Mouse (Mus musculus): Measurements from ENCODE around the gene Nfkbil1. TPM values are rescaled to one million over a fixed set of nuclear protein-coding genes. Genes with fewer than 3 reads are reported as not detected.
A peak's percentile ranks its signal among the peaks of the same experiment; 100 is the strongest.

The Nfkbil1 gene
- polyA plus RNA-seq, 1 experiment: 15.5 TPM

DNA sequence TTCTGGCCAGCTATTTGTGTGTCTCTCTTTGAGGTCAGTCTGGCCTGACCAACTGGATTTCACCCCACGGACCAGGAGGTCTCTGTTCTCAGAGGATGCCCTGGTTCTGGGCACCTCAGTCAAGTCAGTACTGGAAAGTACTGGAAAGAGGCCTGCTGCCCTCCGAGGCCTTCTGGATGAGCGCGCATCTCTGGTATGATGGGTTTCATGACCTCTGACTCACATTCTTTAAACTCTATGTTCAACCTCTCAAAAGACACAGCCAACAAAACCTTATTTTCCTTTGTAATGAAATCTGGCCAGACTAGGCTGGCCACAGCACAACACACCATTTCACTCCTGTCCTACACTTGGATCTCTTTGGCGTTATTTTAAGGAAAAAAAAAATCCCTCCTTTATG is 10.1 kb downstream of the Nfkbil1 start:
- no peak overlapping the region for H3K27ac ChIP-seq (ENCODE audit: insufficient read depth, low read depth, low read length)
- no peak overlapping the region for H3K4me3 ChIP-seq (ENCODE audit: insufficient read depth, low read length)
- peaks cover 35% of the 10 kb centered on the region for H3K4me1 ChIP-seq (ENCODE audit: control insufficient read depth, insufficient read depth, low read length)
- no peak for TF ChIP-seq POLR2A (IDR thresholded peaks at IDR 0.05; ENCODE audit: borderline replicate concordance, low read depth, low read length)

DNA sequence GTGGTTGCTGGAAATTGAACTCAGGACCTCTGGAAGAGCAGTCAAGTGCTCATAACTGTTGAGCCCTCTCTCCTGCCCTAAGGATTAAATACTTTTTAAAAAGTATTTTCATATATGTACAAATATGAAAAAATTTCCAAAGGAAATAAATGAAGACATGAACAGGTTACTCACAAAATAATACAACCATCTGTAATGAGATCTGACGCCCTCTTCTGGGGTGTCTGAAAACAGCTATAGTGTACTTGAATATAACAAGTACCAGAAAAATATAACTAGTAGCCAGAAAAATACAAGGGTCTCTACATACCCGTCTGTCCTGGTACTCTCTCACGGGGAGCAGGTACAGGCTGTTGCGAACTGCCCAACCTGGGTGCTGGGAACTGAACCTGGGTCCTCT is 11.0 kb downstream of the Nfkbil1 start:
- no peak overlapping the region for H3K27ac ChIP-seq (ENCODE audit: insufficient read depth, low read depth, low read length)
- no peak overlapping the region for H3K4me3 ChIP-seq (ENCODE audit: insufficient read depth, low read length)
- H3K4me1 ChIP-seq (ENCODE audit: control insufficient read depth, insufficient read depth, low read length): peaks cover 43% of the 10 kb centered on the region
- TF ChIP-seq POLR2A (IDR thresholded peaks at IDR 0.05; ENCODE audit: borderline replicate concordance, low read depth, low read length) (no peak), CTCF (IDR thresholded peaks at IDR 0.05; ENCODE audit: low read depth, low read length) (no peak)

DNA sequence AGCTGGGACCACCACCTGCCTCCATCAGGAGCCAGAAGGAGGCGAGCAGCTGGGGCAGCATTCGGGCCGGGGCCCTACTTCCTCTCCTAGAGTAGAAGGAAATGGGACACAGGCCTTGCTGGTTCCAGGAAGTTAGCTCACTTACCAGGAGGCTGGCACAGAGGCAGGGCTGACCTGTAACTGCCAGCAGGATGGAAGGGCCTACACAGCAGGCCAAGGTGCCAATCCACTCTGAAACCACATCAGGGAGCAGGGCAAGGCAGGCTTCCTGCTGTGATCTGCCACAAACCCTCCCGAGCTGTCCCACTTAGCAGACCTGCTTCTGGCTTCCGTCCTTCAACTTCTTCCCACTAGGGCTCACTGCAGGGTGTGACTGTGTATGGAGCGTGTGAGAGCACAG is 13.3 kb downstream of the Nfkbil1 start:
- Histone ChIP-seq H3K4me1 (ENCODE audit: control insufficient read depth, insufficient read depth, low read length) (peaks cover 55% of the 10 kb centered on the region), H3K4me3 (ENCODE audit: insufficient read depth, low read length) (no peak overlapping the region), H3K27ac (ENCODE audit: insufficient read depth, low read depth, low read length) (peak overlapping the region; percentile 69)
- TF ChIP-seq CTCF (IDR thresholded peaks at IDR 0.05; ENCODE audit: low read depth, low read length) (no peak), POLR2A (IDR thresholded peaks at IDR 0.05; ENCODE audit: borderline replicate concordance, low read depth, low read length) (no peak)

DNA sequence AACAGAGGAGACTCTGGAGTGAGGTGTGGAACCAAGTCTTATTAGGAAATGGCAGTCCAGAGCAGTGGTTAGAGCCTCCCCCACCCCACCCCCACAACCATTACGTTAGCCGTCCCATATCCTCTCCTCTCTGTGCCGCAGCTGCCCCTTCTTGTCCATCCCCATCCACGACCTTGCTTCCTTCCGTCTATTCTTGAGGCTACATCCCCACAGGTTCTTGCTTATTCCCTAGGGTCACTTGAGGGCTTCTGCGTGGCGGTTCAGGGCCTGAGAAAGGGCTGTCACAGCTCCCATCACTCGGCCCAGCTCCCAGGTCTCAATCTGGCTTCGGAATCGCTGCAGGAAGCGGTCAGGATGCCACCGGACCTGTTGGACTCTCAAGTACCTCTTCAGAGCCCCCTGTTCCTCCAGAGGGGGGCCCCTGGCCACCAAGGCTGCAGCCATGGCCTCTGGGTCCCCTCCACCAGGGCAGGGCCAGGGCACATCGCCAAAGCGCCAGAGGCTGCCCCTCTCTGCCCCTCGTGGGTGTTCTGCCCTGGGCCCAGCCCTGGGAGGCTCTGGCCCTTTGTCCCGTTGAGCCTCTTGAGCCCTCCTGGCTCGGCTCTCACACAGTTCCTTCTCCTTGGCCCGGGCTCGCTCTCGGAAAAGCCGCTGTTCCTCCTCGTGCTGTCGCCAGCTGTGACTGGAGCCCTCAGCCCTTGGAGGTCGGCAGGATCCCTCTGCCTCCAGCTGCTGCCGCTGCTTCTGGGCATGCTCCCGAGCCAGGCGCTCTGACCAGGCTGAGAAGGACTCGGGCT is 15.2 kb downstream of the Nfkbil1 start, which contains the start of gene Gm16181:
Gene Gm16181 (plus strand): TSS at position 679 of the 797 bp plus-strand sequence.
- Histone ChIP-seq H3K27ac (ENCODE audit: insufficient read depth, low read depth, low read length) (peak within 1 kb of the TSS; percentile 90), H3K4me1 (ENCODE audit: control insufficient read depth, insufficient read depth, low read length) (peaks cover 58% of the 10 kb centered on the region), H3K4me3 (ENCODE audit: insufficient read depth, low read length) (peak within 1 kb of the TSS; percentile 6; the same call in 1 of the 2 replicates)
- TF ChIP-seq POLR2A (IDR thresholded peaks at IDR 0.05; ENCODE audit: borderline replicate concordance, low read depth, low read length): no peak
- no peak for TF ChIP-seq CTCF (IDR thresholded peaks at IDR 0.05; ENCODE audit: low read depth, low read length)

- TF ChIP-seq POLR2A (IDR thresholded peaks at IDR 0.05; ENCODE audit: borderline replicate concordance, low read depth, low read length): no peak
- 0 out of 2 replicates have a peak, but pooled peaks have one; percentile 5 for TF ChIP-seq CTCF (IDR thresholded peaks at IDR 0.05; ENCODE audit: low read depth, low read length)
- no peak overlapping the region for H3K4me3 ChIP-seq (ENCODE audit: insufficient read depth, low read length)
- H3K27ac ChIP-seq (ENCODE audit: insufficient read depth, low read depth, low read length): peak overlapping the region; percentile 90
- H3K4me1 ChIP-seq (ENCODE audit: control insufficient read depth, insufficient read depth, low read length): peaks cover 66% of the 10 kb centered on the region
These were observed 16.0 kb downstream of the Nfkbil1 start for GRCm38 (mm10) chr17:35219601-35220041.

GRCm38 (mm10) chr17:35218516-35219193 is 16.9 kb downstream of the Nfkbil1 start:
- H3K27ac ChIP-seq (ENCODE audit: insufficient read depth, low read depth, low read length): peak overlapping the region; percentile 90

GRCm38 (mm10) chr17:35213071-35213470 is 22.5 kb downstream of the Nfkbil1 start:
- peaks cover 65% of the 10 kb centered on the region for H3K4me1 ChIP-seq (ENCODE audit: control insufficient read depth, insufficient read depth, low read length)
- no peak overlapping the region for H3K4me3 ChIP-seq (ENCODE audit: insufficient read depth, low read length)
- TF ChIP-seq CTCF (IDR thresholded peaks at IDR 0.05; ENCODE audit: low read depth, low read length) (no peak), POLR2A (IDR thresholded peaks at IDR 0.05; ENCODE audit: borderline replicate concordance, low read depth, low read length) (no peak)
- H3K27ac ChIP-seq (ENCODE audit: insufficient read depth, low read depth, low read length): no peak overlapping the region

More at GRCm38 (mm10) chr17:35218516-35219193, 16.9 kb downstream of the Nfkbil1 start:
- H3K4me3 ChIP-seq (ENCODE audit: insufficient read depth, low read length): peak overlapping the region; percentile 43
- TF ChIP-seq CTCF (IDR thresholded peaks at IDR 0.05; ENCODE audit: low read depth, low read length): no peak
- TF ChIP-seq POLR2A (IDR thresholded peaks at IDR 0.05; ENCODE audit: borderline replicate concordance, low read depth, low read length): no peak
- H3K4me1 ChIP-seq (ENCODE audit: control insufficient read depth, insufficient read depth, low read length): peaks cover 68% of the 10 kb centered on the region

DNA sequence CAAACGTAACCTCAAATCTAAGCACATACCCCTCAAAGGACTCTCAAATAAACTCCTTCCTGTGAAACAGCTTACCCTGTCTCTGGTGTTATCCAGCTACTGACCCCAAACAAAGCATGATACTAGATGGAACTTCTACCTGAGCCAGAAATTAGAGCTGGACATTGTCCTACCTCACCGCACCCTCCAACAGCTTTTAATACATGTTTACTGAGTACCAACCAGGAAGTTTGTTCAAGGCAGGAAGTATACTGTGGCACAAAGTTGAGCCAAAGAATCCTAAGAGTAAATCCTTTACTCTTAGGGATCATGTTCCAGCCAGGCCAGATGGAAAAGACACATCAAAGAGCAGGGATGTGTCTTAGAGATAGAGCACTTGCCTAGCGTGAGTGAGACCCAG is 25.0 kb downstream of the Nfkbil1 start:
- Histone ChIP-seq H3K27ac (ENCODE audit: insufficient read depth, low read depth, low read length) (peak overlapping the region; percentile 89), H3K4me1 (ENCODE audit: control insufficient read depth, insufficient read depth, low read length) (peaks cover 53% of the 10 kb centered on the region), H3K4me3 (ENCODE audit: insufficient read depth, low read length) (peak overlapping the region; percentile 51)
- TF ChIP-seq POLR2A (IDR thresholded peaks at IDR 0.05; ENCODE audit: borderline replicate concordance, low read depth, low read length) (no peak), CTCF (IDR thresholded peaks at IDR 0.05; ENCODE audit: low read depth, low read length) (no peak)

GRCm38 (mm10) chr17:35209785-35210535 is 25.6 kb downstream of the Nfkbil1 start:
- Histone ChIP-seq H3K4me3 (ENCODE audit: insufficient read depth, low read length) (peak overlapping the region; percentile 51), H3K4me1 (ENCODE audit: control insufficient read depth, insufficient read depth, low read length) (peaks cover 47% of the 10 kb centered on the region), H3K27ac (ENCODE audit: insufficient read depth, low read depth, low read length) (peak overlapping the region; percentile 89)
- TF ChIP-seq CTCF (IDR thresholded peaks at IDR 0.05; ENCODE audit: low read depth, low read length) (no peak), POLR2A (IDR thresholded peaks at IDR 0.05; ENCODE audit: borderline replicate concordance, low read depth, low read length) (no peak)

Data from bone marrow macrophage, adult 2 months (primary cell).